Mouse (Mus musculus) MEL-GATA-1-ER (cell line): Measurements from ENCODE around the gene Ephb2.

Source experiments
- DNase-seq: peaks from one replicate; pipeline ENCODE4 v3.0.0-alpha.2; 2012; ENCODE audit warnings: low read depth; ENCODE audit errors: extremely low read depth

Ephb2 gene

DNA sequence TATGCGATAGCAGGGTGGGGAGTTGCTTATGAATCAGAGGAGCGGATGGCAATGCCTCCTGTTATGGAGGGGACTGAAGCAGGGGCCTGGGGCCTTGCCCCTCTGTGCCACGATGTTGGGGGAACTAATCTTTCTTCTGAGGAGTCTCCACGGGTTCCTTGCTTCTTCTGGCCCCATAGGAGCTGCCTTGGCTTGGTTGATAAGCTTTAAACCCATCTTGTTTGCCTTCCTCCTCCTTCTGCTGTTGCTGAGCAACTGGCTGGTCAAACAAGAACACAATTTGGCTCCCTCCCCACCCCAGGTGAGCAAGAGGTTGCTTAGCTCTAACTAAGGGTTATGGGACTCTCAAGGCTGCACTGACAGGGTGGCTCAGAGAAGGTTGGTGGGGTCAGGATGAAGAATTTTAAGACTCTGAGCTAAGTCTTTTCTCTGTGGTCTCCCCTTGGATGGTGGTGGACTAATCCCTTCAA is 225.4 kb downstream of the Ephb2 start, which contains the start of gene Tex46:
TSS of gene Tex46 (plus strand) at position 51 of the 470 bp plus-strand sequence.
- no peak for DNase-seq

GRCm38 (mm10) chr4:136605756-136606485 is 229.9 kb downstream of the Ephb2 start:
- no peak for DNase-seq

- peak; percentile 79 for DNase-seq
These were observed 233.2 kb downstream of the Ephb2 start, which contains the start of gene Kdm1a for GRCm38 (mm10) chr4:136602568-136602967. Gene Kdm1a (minus strand): TSS chr4:136602723.

DNA sequence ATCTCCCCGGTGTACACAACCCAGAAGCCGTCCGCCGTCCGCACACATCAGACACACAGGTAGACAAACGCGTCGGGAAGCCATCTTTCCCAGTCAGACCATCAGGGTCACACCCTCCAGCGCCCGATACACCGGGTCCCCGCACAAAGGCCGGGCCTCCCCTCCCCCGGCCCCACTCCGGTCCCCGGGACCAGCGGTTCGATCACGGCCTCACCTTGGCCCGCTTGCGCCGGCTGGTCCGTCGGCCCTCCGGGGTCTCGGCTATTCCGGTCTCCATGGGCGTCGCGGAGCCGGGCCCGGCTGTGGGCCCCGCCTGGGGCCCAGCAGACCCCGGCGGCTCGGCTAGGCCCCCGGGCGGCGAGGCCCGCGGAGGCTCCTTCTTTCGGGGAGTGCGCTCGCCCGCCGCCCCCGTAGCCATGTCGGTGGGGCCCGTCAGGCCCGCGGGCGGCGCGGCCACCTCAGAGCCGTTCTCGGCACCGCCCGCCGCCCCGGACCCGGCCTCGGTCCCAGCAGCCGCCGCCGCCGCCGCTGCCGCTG is 233.7 kb downstream of the Ephb2 start:
- no peak for DNase-seq

GRCm38 (mm10) chr4:136601476-136601875 is 234.3 kb downstream of the Ephb2 start:
- no peak for DNase-seq

DNA sequence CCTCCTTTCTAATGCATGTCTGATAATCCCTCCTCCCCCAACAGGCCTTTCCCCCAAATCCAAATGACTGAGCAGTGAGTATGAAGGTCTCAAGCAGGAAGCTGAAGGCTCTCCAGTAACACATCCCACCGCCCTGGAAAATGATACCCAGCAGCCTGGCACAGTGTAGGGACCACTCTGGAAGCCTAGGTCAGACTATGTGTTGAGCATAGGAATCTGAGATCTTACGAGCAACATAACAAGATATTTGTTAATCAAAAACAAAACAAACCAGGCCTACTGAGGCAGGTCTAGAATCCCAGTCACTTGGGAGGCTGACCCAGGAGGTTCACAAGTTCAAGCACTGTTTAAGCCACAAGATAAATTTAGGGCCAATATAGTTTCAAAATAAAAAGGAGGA is 235.3 kb downstream of the Ephb2 start:
- no peak for DNase-seq

- DNase-seq: no peak
These were observed 235.9 kb downstream of the Ephb2 start for GRCm38 (mm10) chr4:136599869-136600268.

GRCm38 (mm10) chr4:136598268-136598876 is 237.4 kb downstream of the Ephb2 start:
- no peak for DNase-seq
